Mouse (Mus musculus): ENCODE results near the gene Fuom.
"Not testable (repeated sequence)": the region's sequence is repeated elsewhere in the genome, so short reads cannot be mapped to it uniquely, and the experiment has no call there.

The Fuom gene

GRCm38 (mm10) chr7:140101993-140102860, at the start of gene Fuom:
Gene Fuom (minus strand): TSS chr7:140102441.
- in situ Hi-C loops (cut with MseI, MboI) = no loop called here

DNA sequence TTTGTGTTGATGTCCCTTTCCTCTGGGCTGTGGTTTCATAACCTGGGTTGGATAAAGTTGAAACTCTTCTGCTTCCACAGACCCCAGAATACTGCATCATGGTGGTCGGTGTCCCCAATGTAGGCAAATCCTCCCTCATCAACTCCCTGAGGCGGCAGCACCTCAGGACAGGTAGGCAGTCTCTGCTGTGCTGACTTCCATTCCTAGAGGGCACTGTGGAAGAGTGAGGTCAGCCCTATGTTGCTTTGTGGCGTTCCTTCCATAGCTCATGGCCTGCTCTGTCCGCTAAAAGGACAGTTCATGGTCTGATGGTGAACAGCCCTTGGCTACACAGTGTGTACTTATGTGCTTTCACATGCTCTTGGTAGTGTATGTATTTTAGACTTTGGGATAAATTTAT, 42.3 kb upstream of the Fuom start:
- in situ Hi-C loops (cut with MseI, MboI) = loop anchor here (5.0 kb wide), 2 partner anchors 62 to 67 kb away; partner anchors contain the start of gene Caly (in 1 of the 2)

DNA sequence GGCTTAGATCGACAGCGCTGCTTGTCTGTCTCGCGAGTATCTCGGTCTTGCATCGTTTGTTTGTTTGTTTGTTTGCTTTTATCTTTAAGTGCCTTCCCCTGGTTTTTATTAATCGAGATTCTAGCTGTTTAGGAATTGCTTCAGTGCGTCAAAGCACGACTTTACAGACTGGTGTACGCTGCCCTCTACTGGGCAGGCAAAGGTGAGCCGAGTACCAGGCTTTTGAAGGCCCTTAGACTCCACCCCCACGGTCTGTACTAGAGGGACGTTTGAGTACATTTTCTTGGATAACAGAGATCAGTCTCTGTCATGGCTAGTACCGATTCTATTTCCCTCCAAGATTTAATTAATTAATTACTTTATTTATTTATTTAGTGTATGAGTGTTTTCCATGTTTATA, 39.1 kb upstream of the Fuom start:
- in situ Hi-C loops (cut with MseI, MboI) = loop anchor here (5.0 kb wide), 2 partner anchors 59 to 64 kb away; partner anchors contain the start of gene Caly (in 1 of the 2)

- in situ Hi-C loops (cut with MseI, MboI) = no loop called here
Observed at GRCm38 (mm10) chr7:140138021-140138310, 35.7 kb upstream of the Fuom start.

DNA sequence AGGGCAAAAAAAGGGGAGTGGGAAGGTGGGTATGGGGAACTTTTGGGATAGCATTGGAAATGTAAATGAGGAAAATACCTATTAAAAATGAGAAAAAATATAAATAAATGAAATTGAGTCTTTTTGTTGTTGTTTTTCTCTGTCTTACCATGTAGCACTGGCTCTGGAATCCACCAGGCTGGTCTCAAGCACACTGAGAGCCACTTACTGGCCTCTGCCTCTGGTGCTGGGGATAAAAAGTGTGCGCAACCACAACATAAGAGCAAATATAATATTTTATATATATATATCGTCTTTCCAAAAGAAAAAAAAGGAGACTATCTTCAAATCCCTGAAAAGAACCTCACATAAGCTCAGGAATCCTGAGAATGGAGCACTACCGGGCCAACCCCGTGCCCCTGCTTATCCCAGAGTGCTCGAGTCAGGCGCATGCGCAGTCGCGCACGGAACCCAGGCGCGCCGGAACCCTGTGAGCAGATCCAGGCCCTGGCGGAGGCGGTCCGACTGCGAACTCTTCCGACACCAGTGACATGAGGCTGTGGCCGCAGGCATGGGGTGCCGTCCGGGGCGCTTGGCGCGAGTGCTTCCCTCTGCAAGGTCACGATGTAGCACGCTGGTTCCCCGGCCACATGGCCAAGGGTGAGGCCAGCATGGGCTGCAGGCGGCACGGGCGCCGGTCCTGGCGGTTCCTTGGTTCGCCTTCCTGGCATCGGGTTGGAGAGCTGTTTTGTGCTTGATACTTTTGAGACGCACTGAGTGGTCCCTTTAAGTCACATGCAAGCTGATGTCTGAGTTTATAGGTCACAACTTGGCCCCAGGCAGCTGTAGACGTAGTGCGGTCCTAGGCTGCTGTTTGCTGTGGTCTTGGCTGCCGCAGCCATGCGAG, 35.1 kb upstream of the Fuom start, which contains the start of gene Mtg1:
Mtg1 (plus strand) TSS at position 430 of the 886 bp plus-strand sequence.
- in situ Hi-C loops (cut with MseI, MboI) = no loop called here

- in situ Hi-C loops (cut with MseI, MboI) = no loop called here
Observed at GRCm38 (mm10) chr7:140135106-140135770, 33.0 kb upstream of the Fuom start.

DNA sequence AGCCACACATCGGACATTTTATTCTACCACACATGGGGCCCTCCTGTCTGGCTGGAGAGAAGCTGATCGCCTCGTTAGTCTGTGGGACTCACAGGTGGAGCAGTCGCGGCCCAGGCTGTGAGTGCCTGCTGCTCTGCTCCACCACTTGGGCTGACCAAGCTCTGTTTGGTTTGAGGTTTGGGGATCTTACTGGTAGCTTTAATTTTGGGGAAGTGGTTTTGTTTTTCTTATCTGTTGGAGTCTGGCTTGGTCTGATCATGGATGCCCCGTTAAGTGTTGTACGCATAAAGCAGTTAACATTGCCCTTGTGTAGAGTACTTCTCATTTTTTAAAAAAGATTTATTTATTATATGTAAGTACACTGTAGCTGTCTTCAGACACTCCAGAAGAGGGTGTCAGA, 31.8 kb upstream of the Fuom start:
- in situ Hi-C loops (cut with MseI, MboI) = not testable (repeated sequence)

DNA sequence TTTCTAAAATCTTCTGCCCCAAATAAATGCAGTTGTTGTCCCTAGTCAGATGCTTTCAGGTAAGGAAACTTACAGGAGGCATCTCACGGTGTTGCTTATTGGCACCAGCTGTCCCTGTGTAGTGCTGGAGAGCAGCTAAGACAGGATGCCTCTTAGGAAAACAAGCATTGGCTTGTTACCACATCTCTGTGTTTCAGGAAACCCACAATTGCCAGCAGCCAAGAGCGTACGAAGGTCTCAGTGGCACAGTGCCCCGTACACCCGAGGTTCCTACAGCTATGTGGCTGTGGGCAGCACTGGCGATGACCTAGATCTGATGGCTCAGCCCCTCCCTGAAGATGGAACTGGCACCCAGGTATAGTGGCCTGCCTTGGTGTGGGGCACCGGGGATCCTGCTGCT, 29.9 kb upstream of the Fuom start:
- in situ Hi-C loops (cut with MseI, MboI) = not testable (repeated sequence)

GRCm38 (mm10) chr7:140127911-140128310, 25.7 kb upstream of the Fuom start:
- in situ Hi-C loops (cut with MseI, MboI) = no loop called here

DNA sequence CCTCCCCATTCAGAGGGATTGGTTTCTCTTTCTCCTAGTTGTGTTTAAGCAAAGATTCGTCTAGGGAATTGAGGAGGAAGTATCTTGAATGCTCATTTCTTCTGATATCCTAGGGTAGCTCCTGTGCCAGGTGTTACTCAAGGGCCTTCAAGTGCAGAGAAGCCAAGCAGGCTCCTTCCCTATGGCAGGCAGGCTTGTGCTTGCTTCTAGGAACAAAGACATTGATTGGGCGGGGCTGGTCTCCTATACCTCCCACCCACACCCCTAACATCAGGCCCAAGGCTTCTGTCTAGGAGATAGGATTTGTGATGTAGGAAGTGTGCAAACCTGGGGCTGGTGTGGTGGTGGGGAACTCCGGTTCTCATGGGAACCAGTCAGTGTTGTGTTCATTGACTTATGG, 24.7 kb upstream of the Fuom start:
- in situ Hi-C loops (cut with MseI, MboI) = no loop called here

DNA sequence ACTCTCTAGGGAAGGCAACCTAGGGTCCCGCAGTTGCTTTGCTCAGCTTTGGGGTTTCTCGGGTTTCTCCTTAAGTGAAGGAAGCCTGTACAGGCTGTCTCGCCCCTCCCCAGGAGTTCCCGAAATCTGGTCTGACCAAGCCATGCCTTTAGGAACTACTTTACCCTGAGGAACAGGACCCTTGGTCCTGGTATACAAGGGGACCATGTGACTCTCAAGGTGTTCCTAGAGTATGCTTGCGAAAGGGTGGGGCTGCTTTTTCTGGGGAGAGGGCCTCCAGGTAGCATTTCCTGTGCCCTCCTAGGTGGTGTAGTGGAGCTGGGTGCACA, 23.7 kb upstream of the Fuom start:
- in situ Hi-C loops (cut with MseI, MboI) = no loop called here

DNA sequence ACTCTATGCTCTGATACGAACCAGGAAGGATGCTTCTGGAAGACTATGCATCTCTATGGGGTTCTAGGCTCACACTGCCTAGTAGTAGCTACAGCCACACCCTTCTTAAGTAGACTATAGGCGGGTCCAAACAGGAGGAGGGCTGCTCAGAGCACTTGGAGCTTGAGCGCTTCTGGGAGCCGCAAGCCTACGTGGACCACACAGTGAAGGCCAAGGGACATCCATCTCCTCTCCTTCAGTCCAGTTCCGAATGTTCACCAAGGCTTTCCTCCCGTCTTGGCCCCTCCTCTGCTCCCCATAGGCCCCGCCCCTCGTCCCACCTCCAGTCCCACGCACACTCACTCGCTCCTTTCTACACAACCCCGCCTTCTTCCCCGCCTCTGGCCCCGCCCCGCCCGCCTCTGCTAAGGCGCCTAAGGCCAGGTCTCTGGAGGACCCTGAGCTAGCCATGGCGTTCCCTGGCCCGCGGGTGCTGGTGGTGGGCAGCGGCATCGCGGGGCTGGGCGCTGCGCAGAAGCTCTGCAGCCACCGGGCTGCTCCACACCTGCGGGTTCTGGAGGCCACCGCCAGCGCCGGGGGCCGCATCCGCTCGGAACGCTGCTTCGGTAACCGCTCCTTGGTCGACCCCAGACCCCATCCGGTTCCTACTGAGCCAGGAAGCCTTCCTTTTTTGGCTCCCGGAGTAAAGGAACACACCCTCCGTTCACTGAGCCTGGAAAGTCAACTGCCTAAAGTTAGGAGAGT, 23.2 kb upstream of the Fuom start:
- in situ Hi-C loops (cut with MseI, MboI) = no loop called here

DNA sequence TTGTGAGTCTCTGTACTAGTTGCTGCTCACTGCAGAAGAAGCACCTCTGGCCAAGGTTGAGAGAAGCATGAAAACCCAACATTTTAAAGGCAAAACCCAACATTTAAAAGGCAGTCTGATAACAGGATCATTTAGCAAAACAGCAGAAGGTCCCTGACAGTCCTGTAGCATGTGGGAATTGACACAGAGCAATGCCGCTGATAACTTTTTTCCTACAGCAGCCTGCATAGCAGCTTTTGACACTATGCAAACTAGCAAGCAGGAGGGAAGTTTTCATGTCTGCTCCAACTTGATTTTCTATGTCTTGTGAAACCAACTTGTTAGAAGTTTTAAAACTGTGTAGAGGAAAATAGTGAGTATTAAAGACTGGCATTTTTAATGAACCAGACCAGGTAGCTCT, 22.1 kb upstream of the Fuom start:
- in situ Hi-C loops (cut with MseI, MboI) = no loop called here

DNA sequence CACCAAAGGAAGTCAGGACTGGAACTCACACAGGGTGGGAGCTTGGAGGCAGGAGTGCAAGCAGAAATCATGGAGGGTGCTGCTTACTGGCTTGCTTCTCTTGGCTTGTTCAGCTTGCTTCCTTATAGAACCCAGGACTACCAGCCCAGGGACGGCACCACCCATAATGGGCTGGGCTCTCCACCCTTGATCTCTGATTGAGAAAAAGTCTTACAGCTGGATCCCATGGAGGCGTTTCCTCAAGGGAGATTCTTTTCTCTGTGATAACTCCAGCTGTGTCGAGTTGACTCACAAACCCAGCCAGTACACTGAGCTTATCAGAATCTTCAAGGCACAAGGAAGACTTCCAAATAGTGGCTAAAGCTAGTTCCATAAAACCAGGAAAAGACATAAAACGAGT, 20.5 kb upstream of the Fuom start:
- in situ Hi-C loops (cut with MseI, MboI) = no loop called here

- in situ Hi-C loops (cut with MseI, MboI) = no loop called here
Observed at GRCm38 (mm10) chr7:140121338-140121910, 19.2 kb upstream of the Fuom start.

DNA sequence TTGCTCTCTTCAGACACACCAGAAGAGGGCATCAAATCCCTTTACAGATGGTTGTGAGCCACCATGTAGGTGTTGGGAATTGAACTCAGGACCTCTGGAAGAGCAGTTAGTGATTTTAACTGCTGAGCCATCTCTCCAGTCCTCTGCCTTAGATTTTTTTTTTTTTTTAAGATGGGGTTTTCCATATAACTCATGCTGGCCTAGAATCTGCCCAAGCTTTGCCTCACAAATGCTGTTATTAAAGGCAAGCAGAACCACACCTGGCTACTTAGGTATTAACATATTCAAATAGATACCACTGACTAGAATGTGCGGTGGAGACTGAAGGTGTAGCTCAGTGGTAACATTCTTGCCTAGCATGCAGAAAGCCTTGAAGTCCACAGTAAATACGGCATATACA, 18.2 kb upstream of the Fuom start:
- in situ Hi-C loops (cut with MseI, MboI) = no loop called here

GRCm38 (mm10) chr7:140116329-140117054, 14.3 kb upstream of the Fuom start, which contains the start of gene Echs1:
Gene Echs1 (minus strand): TSS chr7:140116476.
- in situ Hi-C loops (cut with MseI, MboI) = no loop called here

DNA sequence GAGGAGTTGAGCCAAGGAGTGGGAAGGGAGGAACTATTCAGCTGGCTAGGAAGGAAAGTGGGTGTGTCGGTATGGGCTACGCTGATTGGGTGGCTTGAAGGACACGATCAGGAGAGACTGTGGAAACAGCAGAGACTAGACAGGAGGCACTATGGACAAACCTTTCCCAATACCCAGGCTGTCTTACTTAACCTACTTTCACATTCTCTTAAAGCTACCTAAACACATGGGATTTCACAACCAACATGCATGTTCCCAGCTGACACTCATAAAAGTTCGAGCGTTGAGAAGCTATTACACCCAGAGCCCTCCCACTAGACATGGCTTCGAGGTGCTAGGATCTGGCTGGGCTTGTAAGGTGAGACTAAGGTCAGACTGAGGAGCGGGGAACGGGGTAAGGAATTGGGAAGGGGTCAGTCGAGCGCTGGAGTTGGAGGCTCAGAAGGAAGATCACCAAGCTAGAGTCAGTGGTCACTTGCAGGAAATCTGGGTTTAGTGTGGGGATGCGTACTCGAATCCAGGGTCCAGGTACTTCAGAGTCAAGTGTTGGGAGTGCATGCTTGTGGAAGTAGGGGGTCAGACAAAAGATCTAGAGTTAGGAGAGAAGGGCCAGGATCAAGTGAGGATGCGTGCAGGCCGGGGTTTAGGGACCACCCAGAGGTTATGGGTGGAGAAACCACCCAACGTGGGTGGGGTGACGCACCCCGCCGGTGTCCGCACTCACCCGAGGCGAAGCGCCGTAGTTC, 13.5 kb upstream of the Fuom start, which contains the start of gene Paox:
Paox (plus strand) TSS at position 217 of the 746 bp plus-strand sequence.
- in situ Hi-C loops (cut with MseI, MboI) = no loop called here

GRCm38 (mm10) chr7:140111943-140112342, 9.7 kb upstream of the Fuom start:
- in situ Hi-C loops (cut with MseI, MboI) = no loop called here

DNA sequence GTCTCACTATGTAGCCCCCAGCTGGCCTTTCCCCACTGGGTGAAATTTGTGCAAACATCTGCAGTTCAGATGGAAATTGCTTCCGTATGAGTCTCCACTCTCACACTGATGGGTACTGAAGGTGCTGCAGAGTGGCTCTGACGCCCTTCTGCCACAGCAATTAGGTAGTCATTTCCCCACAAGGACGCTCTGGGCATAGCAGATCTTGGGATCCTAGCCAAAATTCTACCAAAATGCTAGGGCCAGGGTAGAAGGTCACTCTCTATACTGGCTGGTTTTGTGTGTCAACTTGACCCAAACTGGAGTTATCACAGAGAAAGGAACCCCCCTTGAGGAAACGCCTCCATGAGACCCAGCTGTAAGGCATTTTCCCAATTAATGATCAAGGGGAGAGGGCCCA, 1.8 kb upstream of the Fuom start:
- in situ Hi-C loops (cut with MseI, MboI) = no loop called here

All from mouse trophoblast stem cell (cell line).